Mouse (Mus musculus): ENCODE results near the gene Col26a1.

Gene Col26a1

DNA sequence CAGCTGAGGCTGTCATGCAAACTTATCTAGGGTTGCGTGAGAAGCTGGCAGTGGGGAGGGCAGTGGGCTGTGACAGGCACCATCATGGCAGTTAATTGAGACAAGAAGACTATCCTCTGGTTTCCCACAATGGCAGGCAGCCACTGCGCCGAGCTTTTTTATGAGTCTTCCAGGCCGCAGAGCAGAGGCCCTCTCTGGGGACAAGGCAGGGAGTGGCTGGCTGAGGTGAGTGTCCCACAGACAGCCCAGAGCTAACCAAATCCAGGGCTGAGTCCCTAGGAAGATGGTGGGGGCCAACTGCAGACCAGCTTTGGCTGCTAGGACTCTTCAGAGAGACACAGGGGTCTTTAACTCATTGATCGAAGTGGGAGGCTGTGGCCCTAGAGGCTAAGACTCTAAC, 186.5 kb downstream of the Col26a1 start:
- in situ Hi-C loops (cut with MboI; ENCODE audit: low sequenced_read_pairs), result no loop called here

DNA sequence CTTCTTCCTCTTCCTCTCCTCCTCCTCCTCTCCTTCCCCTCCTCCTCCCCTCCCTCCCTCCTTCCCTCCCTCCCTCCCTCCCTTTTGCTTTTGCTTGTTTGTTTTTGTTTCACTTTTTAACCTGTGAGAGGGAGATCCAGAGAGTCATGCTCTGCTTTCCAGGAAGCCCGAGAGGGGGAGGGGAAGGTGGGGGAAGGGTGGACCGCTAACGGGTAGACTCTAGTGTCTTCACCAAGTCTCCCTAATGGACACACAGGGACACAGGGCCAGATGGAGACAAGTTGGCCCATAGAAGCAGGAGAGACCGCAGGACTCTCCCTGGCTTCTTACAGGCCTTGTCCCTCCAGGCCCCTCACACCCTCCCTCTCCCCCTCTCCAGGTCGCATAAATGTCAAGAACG, 188.0 kb downstream of the Col26a1 start:
- in situ Hi-C loops (cut with MboI; ENCODE audit: low sequenced_read_pairs), result no loop called here

DNA sequence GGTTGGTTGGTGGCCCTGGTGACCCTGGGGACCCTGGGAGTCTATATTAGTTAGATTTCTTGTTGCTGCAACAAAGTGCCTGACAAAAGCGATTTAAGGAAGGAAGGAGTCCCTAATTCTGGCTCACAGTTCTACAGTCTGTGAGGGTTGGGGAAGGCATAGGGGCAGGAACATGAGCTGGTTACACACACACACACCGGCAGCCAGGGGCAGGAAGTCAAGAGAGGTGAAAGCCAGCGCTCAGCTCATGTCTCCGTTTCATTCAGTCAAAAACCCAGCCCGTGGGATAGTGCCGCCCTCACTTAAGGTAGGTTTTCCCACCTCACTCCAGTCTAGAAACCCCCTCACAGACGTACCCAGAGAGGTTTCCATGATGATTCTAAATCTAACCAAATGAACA, 189.6 kb downstream of the Col26a1 start:
- in situ Hi-C loops (cut with MboI; ENCODE audit: low sequenced_read_pairs), result no loop called here

DNA sequence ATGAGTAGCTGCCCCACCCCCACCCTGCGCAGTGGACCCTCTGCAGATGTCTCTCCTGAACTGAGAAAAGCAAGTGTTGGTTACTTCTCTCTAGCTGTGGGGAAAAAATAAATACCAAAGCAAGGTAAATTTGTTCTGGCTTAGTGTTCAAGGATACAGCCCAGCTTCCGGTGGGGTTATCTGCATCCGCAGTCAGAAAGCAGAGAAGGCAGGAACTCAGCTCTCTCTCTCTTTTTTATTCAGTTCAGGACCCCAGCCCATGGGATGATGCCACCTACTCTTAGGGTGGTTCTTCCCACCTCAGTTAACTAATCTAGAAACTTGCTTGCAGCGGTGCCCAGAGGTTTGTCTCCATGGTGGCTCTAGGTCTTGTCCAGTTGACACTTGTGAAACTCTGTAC, 190.2 kb downstream of the Col26a1 start, which contains the start of gene Myl10:
Gene Myl10 (plus strand): TSS at position 363 of the 400 bp plus-strand sequence.
- in situ Hi-C loops (cut with MboI; ENCODE audit: low sequenced_read_pairs), result no loop called here

Data from CH12F3 (cell line).